Mouse (Mus musculus) G1E (cell line): ENCODE measurements around the gene Rptor.

ENCODE experiments used
- CTCF ChIP-seq: IDR thresholded peaks from 2 replicates; pipeline ENCODE4 v1.5.1; 2012; ENCODE audit warnings: low read depth, low read length, inconsistent platforms, mixed read lengths
- GATA1 ChIP-seq: IDR thresholded peaks from 2 replicates; pipeline ENCODE4 v1.6.1; 2012; ENCODE audit warnings: borderline replicate concordance, low read length, inconsistent platforms, mixed read lengths
- POLR2AphosphoS5 ChIP-seq: IDR thresholded peaks from 2 replicates; pipeline ENCODE4 v1.6.1; 2012; ENCODE audit warnings: low read depth, low read length, inconsistent platforms; ENCODE audit not compliant: insufficient replicate concordance
- TAL1 ChIP-seq: conservative IDR thresholded peaks from 2 replicates; pipeline ENCODE4 v1.6.1; 2012; ENCODE audit warnings: low read depth, low read length, inconsistent platforms, mixed read lengths

GRCm38 (mm10) chr11:119644612-119645379 lies 42.1 kb downstream of the Rptor start:
- TF ChIP-seq CTCF (no peak), POLR2AphosphoS5 (no peak), TAL1 (no peak), GATA1 (no peak)
